Mouse (Mus musculus) 3134 (cell line): ENCODE data around the gene Hist2h4.
A peak's percentile ranks its signal among the peaks of the same experiment; 100 is the strongest.
"Not testable (repeated sequence)": the region's sequence is repeated elsewhere in the genome, so short reads cannot be mapped to it uniquely, and the experiment has no call there.

Source experiments
- DNase-seq: peaks from one replicate; pipeline ENCODE4 v3.0.0-alpha.2; 2011; ENCODE audit warnings: low spot score; ENCODE audit not compliant: insufficient read length; ENCODE audit errors: extremely low read depth

The Hist2h4 gene

GRCm38 (mm10) chr3:96226695-96227648 is 36.1 kb downstream of the Hist2h4 start:
- DNase-seq: peak; percentile 75

- no peak for DNase-seq
Measured at GRCm38 (mm10) chr3:96225421-96225820, 37.7 kb downstream of the Hist2h4 start.

- no peak for DNase-seq
Measured at GRCm38 (mm10) chr3:96222774-96223173, 40.3 kb downstream of the Hist2h4 start.

GRCm38 (mm10) chr3:96221640-96222038 is 41.5 kb downstream of the Hist2h4 start:
- no peak for DNase-seq

- peak; percentile 94 for DNase-seq
Measured at GRCm38 (mm10) chr3:96220765-96221639, 42.1 kb downstream of the Hist2h4 start, which contains the start of the genes Hist2h2ac and Hist2h2be. Gene Hist2h2ac (minus strand): TSS chr3:96220880. Gene Hist2h2be (plus strand): TSS chr3:96221119.

GRCm38 (mm10) chr3:96220131-96220764 is 42.9 kb downstream of the Hist2h4 start:
- not testable (repeated sequence) for DNase-seq

GRCm38 (mm10) chr3:96219661-96220130 is 43.4 kb downstream of the Hist2h4 start, which contains the start of the genes Bola1 and Hist2h2ab:
Gene Bola1 (minus strand): TSS chr3:96219709.
Gene Hist2h2ab (plus strand): TSS chr3:96219865.
- peak; percentile 93 for DNase-seq

- no peak for DNase-seq
Measured at GRCm38 (mm10) chr3:96219191-96219641, 43.9 kb downstream of the Hist2h4 start.
